Mouse (Mus musculus) left cerebral cortex, adult 18-20 months (tissue): Measurements from ENCODE around the gene Nfib. TPM values are rescaled to one million over a fixed set of nuclear protein-coding genes. Genes with fewer than 3 reads are reported as not detected.

ENCODE experiments used
- DNase-seq, 2 experiments: peaks; one replicate each; pipeline ENCODE4 v3.0.0; 2021 to 2022; ENCODE audit warnings: low spot score in 2 of 2, mixed read lengths in 1 of 2
- total RNA-seq, 2 experiments: library from RNA; stranded (reverse); gene quantifications; 2 replicates each; pipeline ENCODE4 v1.2.3; 2021

The Nfib gene
- total RNA-seq, 2 experiments from 2014 or later, result 79.0 to 80.3 TPM

- DNase-seq, result no peak
Observed at GRCm38 (mm10) chr4:82593681-82594666, 111.6 kb downstream of the Nfib start.

DNA sequence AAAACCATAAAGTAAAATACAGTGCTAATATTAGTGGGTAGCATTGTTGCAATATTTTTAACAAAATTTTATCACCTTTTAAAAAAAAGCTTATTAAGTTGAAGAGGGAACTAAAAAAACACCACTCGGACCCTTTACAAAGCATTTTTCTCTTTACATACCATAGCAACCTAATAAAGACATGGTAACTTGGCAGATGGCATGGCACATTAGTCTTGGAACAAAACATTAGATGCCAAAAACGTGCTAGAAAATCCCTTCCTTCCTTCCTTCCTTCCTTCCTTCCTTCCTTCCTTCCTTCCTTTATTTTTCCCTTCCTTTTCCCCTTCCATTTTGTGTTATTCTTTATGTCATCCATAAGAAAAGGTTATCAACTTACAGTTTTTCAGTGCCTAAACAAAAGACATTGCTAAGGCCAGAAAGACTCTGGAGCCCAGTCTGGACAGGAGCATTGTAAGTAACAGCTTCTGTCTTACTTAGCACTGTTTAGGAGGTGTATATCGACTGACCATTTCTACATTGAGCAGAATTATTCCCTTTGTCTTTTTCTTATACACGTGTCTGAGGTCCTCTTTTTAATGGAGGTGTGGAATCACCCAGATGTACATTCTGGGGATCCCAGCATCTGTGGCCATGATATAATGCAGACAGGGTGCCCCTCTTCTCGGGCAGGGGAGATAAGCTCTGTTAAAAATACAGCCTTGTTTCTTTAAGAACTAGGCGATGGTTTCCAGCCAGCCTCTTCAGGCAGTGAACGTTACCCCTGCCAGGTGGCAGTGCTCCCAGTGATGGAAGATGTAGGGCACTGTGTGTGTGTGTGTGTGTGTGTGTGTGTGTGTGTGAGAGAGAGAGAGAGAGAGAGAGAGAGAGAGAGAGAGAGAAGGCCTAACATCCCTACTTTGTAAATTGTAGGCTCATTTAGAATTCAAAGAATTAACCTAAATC is 113.2 kb downstream of the Nfib start:
- peak; percentile 38 to 46 for DNase-seq

DNA sequence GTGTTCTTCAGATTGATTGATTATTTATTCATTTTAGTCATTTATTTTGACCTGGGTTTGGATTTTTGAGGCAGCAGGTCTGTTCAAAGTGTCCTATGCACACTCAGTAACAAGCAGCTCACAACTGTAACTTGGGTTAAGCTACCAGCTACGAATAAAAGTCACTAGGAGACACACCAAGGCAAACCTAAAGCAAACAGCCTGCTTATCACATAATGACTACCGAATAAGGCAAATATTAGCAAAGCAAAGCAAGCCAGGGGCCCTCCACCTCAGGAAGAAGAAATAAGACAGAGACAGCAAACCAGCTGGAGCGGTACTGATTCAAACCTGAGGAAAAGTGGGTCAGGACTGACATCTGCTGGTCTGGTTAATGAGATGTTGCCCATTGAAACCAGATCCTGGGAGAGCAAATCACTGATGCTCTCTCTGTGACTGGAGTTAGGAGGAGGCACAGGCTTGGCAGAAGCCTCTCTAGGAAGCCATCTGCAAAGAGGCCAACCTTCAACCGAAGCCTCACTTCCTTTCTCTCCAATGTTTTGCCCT is 116.1 kb downstream of the Nfib start:
- DNase-seq, result peak; percentile 50 to 57

- DNase-seq, result no peak
Observed at GRCm38 (mm10) chr4:82588718-82589117, 116.8 kb downstream of the Nfib start.

GRCm38 (mm10) chr4:82587146-82587870 is 118.2 kb downstream of the Nfib start:
- DNase-seq, result no peak

- no peak for DNase-seq
Observed at GRCm38 (mm10) chr4:82586637-82587036, 118.9 kb downstream of the Nfib start.

DNA sequence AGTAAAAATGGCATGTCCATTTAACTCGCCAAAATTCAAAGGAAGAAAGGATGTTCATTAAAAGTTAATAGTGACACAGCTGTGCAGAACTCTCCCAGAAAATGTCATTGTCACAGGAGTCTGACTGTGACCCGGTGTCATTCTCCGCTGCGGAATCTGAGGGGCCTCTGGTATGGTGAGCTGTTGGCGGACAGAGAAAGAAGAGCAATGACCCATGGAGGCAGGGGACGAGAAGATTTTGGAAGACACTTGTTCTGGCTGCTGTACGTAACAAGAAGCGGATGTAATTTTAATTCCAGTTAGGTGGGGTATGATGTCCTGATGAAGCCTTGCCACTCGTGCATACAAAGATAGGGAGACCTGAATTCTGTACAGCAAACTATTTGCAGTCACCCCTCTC is 120.0 kb downstream of the Nfib start:
- no peak for DNase-seq

DNA sequence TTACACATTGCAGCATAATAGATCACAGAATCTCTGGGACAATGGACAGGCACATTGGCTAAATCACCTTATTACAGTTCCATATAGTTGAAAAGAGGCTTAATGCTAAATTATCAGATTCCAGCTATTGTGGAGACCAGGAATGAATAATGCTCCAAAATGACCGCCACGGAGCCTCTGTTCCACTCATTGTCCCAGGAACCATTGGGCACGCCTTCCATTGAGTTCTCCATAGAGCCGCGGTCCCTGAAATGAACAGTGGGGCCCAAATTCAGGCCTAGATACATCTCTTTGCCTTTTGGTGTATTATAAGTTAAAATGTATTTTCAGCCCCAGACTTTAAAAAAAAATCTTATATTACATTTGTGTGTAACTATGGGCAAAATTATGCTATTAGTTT is 120.5 kb downstream of the Nfib start:
- no peak for DNase-seq

GRCm38 (mm10) chr4:82584548-82584947 is 121.0 kb downstream of the Nfib start:
- no peak for DNase-seq

- no peak for DNase-seq
Observed at GRCm38 (mm10) chr4:82573291-82573605, 132.3 kb downstream of the Nfib start.

GRCm38 (mm10) chr4:82572410-82573290 is 132.9 kb downstream of the Nfib start:
- DNase-seq, result no peak

- DNase-seq, result no peak
Observed at GRCm38 (mm10) chr4:82558816-82559215, 146.7 kb downstream of the Nfib start.

GRCm38 (mm10) chr4:82555673-82556171 is 149.8 kb downstream of the Nfib start:
- DNase-seq, result peak; percentile 15 to 33

DNA sequence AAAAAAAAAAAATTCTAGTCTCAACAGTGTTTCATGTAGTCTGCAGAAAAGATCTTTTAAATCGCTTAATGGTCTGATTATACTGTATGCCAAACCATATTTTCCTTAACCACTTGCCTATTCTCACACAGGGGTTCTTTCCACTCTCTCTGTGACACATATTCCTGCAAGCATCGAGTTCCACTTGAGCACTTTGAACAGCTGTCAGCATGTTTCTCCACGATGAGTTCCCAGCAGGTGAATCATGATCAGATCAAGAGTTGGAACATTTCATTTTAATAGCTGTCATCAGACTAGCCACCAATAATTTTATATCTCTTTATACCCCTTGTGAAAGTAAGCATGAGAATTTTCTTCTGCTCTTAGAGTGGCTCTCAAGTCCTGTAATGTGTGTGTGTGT is 151.9 kb downstream of the Nfib start:
- DNase-seq, result no peak

DNA sequence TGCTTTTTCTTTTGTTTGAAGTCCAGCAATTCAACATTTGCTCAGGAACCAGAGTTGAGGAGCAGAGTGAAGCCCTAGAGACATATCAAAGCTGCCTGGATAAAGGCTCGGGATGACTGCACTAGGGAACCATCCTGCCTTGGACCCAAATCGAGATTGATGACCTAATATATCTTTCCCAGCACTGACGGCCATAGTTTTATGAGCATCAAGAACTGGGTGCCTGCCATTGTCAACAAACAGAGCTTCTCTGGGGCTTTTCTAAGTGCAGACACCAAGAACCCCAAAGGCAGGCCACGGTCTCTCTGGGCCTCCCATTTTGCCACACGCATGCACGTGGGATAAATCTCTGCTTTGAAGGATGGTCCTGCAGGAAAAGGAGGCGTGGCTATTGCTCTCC is 153.3 kb downstream of the Nfib start:
- DNase-seq, result no peak

GRCm38 (mm10) chr4:82549762-82550380 is 155.7 kb downstream of the Nfib start:
- no peak for DNase-seq

DNA sequence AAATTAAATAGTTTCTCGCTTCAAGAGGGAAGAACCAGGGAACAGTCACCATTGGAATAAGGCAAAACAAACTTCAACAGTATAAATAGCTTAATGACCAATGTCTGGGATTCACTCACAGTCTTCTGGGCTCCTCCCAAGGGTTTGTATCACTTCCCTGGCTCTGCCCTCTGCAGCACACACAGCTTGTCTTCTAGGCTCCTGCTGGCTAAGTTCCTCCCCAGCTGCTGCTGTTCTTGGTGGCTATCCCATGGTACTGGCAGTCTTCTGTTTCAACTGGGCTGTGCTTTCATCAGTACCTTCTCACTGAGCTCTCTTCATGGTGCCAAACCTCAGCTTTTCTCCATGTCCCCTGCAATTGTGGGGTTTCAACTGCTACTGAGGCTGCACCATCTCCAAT is 157.3 kb downstream of the Nfib start:
- DNase-seq, result no peak

DNA sequence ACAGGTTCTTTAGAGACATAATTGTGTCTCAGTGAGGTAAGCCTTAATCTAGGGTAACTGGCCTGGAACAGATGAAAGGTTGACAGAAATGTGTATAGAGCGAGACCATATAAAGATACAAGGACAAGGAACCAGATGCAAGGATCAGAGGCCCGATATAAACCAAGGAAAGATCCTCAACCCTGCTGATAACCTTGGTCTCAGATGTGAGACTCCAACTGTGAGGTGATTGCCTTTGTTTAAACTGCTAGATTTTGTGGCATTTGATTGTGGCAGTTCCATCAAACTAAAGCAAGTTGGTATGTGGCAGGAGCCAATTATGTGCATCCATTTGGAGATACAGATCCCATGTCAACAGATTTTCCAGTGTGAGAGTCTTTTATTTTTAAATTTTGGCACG is 161.6 kb downstream of the Nfib start:
- no peak for DNase-seq

DNA sequence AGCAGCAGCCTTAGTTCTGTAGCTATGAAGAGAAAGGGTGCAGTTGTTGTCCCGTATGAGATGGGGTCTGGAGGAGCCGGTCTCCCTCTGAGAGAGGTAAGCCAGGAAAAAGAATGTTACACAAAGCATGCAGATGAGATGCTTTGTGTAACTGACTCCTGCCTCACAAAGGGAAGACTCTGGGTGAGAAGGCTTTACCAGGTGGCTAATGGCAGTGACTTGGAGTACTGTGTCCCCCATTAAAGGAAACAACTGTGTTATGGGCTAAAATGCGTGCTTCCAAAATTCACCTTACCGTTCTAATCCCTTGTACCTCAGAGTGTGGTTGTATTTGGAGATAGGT is 162.2 kb downstream of the Nfib start:
- DNase-seq, result no peak
